In the genomic region with DNA sequence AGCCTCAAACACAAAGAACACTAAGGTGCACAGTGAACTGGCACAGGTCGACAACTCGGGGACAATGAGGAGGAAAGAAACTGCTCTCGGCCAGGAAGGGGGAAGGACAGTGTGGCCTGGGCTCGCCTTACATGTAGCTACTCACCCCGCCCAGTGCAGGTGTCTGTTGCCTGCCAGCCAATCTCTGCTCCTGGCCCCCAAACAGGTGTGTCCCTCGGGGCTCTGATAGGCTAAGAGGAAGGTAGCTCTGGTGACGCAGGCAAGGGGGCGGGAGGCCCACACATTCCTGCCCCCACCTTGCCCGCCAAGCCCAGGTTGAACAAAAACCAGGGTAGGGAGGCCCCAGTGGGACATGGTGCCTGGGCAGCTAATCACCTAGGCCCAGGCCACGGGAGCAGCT, we compare ENCODE assay signal across 10 mouse cellular contexts. TPM values are rescaled to one million over a fixed set of nuclear protein-coding genes. Genes with fewer than 3 reads are reported as not detected.
DNase-seq lines count a peak whose midpoint lies in the region; ATAC-seq and TF ChIP-seq lines count a peak whose summit lies in the region.
"Had no signal": no experiment of that assay in that cellular context is flagged by ENCODE, and none has a peak within 500 bp of the region (broad histone marks: within the 10 kb centered on the region; RNA-seq: fewer than 3 reads in every experiment).

No protein-coding gene starts in this region.

- DNase-seq in hindbrain, embryonic 14.5 days (ENCODE audit: low spot score), result no peak
- peak; percentile 98 for DNase-seq in kidney, adult 9 months
- peak; percentile 78 for DNase-seq in lung, embryonic 14.5 days
- DNase-seq in urinary bladder, postnatal 25 days (ENCODE audit: low spot score), result peak; percentile 60
- no peak for DNase-seq in gastrocnemius, postnatal 25 days
- DNase-seq in right cerebral cortex, adult 2 months (ENCODE audit: low spot score in 2 of 2), result no peak
- no peak for DNase-seq in forebrain, embryonic 11.5 days (ENCODE audit: low spot score)

- no peak overlapping the region for H3K27ac ChIP-seq in hindbrain, embryonic 14.5 days
- no peak overlapping the region for H3K27ac ChIP-seq in hindbrain, embryonic 16.5 days (ENCODE audit: low read depth, low read length)
- H3K27ac ChIP-seq in lung, embryonic 14.5 days (ENCODE audit: low read depth), result peak overlapping the region; percentile 95
- no peak overlapping the region for H3K27ac ChIP-seq in forebrain, embryonic 11.5 days (ENCODE audit: low read depth, low read length)
- H3K27ac ChIP-seq: macrophage had no signal

- peak; percentile 14; the same call in 1 of the 2 replicates for ATAC-seq in hindbrain, embryonic 14.5 days (ENCODE audit: low FRiP score)
- no peak for ATAC-seq in hindbrain, embryonic 16.5 days
- peak; percentile 96 for ATAC-seq in lung, embryonic 14.5 days (ENCODE audit: insufficient read depth)
- ATAC-seq in forebrain, embryonic 11.5 days (replicated peaks; ENCODE audit: low FRiP score), result no peak

- H3K4me1 ChIP-seq in hindbrain, embryonic 14.5 days (replicated peaks; ENCODE audit: control insufficient read depth, insufficient read depth, low read length), result peaks cover 8% of the 10 kb centered on the region; the same call in 1 of the 2 replicates
- H3K4me1 ChIP-seq in hindbrain, embryonic 16.5 days (ENCODE audit: control insufficient read depth, insufficient read depth, low read depth, low read length), result no peaks in the 10 kb centered on the region
- peaks cover 6% of the 10 kb centered on the region; the same call in 1 of the 2 replicates for H3K4me1 ChIP-seq in lung, embryonic 14.5 days (ENCODE audit: insufficient read depth)
- H3K4me1 ChIP-seq in forebrain, embryonic 11.5 days (replicated peaks; ENCODE audit: control insufficient read depth, insufficient read depth, low read length), result peaks cover 4% of the 10 kb centered on the region

- no peak overlapping the region for H3K4me2 ChIP-seq in hindbrain, embryonic 14.5 days (replicated peaks)
- no peak overlapping the region for H3K4me2 ChIP-seq in hindbrain, embryonic 16.5 days (ENCODE audit: low read length)
- peak overlapping the region; percentile 53 for H3K4me2 ChIP-seq in lung, embryonic 14.5 days
- H3K4me2 ChIP-seq in forebrain, embryonic 11.5 days (ENCODE audit: low read depth, low read length, severe bottlenecking), result no peak overlapping the region
- H3K4me2 ChIP-seq: heart, embryonic 12.5 days had no signal

- TF ChIP-seq CTCF in lung, embryonic 14.5 days (IDR thresholded peaks at IDR 0.05; ENCODE audit: low read depth), result no peak

- no peaks in the 10 kb centered on the region for H3K9me3 ChIP-seq in hindbrain, embryonic 14.5 days (ENCODE audit: control insufficient read depth, low read length)
- no peaks in the 10 kb centered on the region for H3K9me3 ChIP-seq in hindbrain, embryonic 16.5 days (ENCODE audit: control insufficient read depth, low read length)
- no peaks in the 10 kb centered on the region for H3K9me3 ChIP-seq in lung, embryonic 14.5 days (ENCODE audit: low read depth, low read length)
- no peaks in the 10 kb centered on the region for H3K9me3 ChIP-seq in forebrain, embryonic 11.5 days (ENCODE audit: control insufficient read depth, low read length)
- H3K9me3 ChIP-seq: heart, embryonic 12.5 days had no signal

- no peak overlapping the region for H3K9ac ChIP-seq in hindbrain, embryonic 14.5 days
- no peak overlapping the region for H3K9ac ChIP-seq in hindbrain, embryonic 16.5 days (ENCODE audit: low read depth, low read length)
- peak overlapping the region; percentile 64 for H3K9ac ChIP-seq in lung, embryonic 14.5 days
- H3K9ac ChIP-seq in forebrain, embryonic 11.5 days (ENCODE audit: low read length), result no peak overlapping the region
- H3K9ac ChIP-seq: heart, embryonic 12.5 days had no signal

- H3K36me3 ChIP-seq in hindbrain, embryonic 14.5 days (replicated peaks; ENCODE audit: control insufficient read depth, insufficient read depth), result no peaks in the 10 kb centered on the region
- no peaks in the 10 kb centered on the region for H3K36me3 ChIP-seq in hindbrain, embryonic 16.5 days (ENCODE audit: control insufficient read depth, insufficient read depth, low read length)
- no peaks in the 10 kb centered on the region for H3K36me3 ChIP-seq in lung, embryonic 14.5 days (ENCODE audit: insufficient read depth)
- H3K36me3 ChIP-seq in forebrain, embryonic 11.5 days (ENCODE audit: control insufficient read depth, insufficient read depth, low read length), result no peaks in the 10 kb centered on the region
- H3K36me3 ChIP-seq: heart, embryonic 12.5 days had no signal

- H3K27me3 ChIP-seq in hindbrain, embryonic 14.5 days (ENCODE audit: control insufficient read depth, insufficient read depth, low read length), result no peaks in the 10 kb centered on the region
- H3K27me3 ChIP-seq in hindbrain, embryonic 16.5 days (replicated peaks; ENCODE audit: control insufficient read depth, insufficient read depth, low read length), result no peaks in the 10 kb centered on the region
- no peaks in the 10 kb centered on the region for H3K27me3 ChIP-seq in lung, embryonic 14.5 days (ENCODE audit: insufficient read depth, low read length)
- H3K27me3 ChIP-seq in forebrain, embryonic 11.5 days (ENCODE audit: control insufficient read depth, insufficient read depth, low read length), result no peaks in the 10 kb centered on the region

- H3K4me3 ChIP-seq in hindbrain, embryonic 14.5 days (replicated peaks; ENCODE audit: low read length), result no peak overlapping the region
- H3K4me3 ChIP-seq in hindbrain, embryonic 16.5 days (ENCODE audit: low read length), result no peak overlapping the region
- peak overlapping the region; percentile 35 for H3K4me3 ChIP-seq in lung, embryonic 14.5 days (ENCODE audit: low read depth, low read length)
- H3K4me3 ChIP-seq in forebrain, embryonic 11.5 days (ENCODE audit: low read depth, low read length), result no peak overlapping the region
- H3K4me3 ChIP-seq: heart, embryonic 12.5 days had no signal

- 36% methylated on average over 10 of the region's 10 CpGs for WGBS in hindbrain, embryonic 14.5 days
- whole genome bisulfite sequencing in hindbrain, embryonic 16.5 days, result 34% methylated on average over 10 of the region's 10 CpGs
- WGBS in lung, embryonic 14.5 days, result 29% methylated on average over 10 of the region's 10 CpGs
- 32% methylated on average over 10 of the region's 10 CpGs for WGBS in forebrain, embryonic 11.5 days

RNA-seq across cellular contexts. Expression of a gene that starts 0.5 kb away (rescaled TPM):
- polyA plus RNA-seq in hindbrain, embryonic 14.5 days (2014; fragmentation: Nextera tagmentation; extraction: Ambion mirVana), result 0.11 TPM in 1 of 2 replicates, not detected in the other
- polyA plus RNA-seq in hindbrain, embryonic 16.5 days (2015; fragmentation: Nextera tagmentation; extraction: Ambion mirVana), result not detected in 2 replicates
- 2.1 and 3.0 TPM in 2 replicates for polyA plus RNA-seq in lung, embryonic 14.5 days (2014; fragmentation: Nextera tagmentation; extraction: Ambion mirVana)
- total RNA-seq in gastrocnemius, postnatal 25 days (2021), result not detected
- polyA plus RNA-seq in forebrain, embryonic 11.5 days (2014; fragmentation: Nextera tagmentation; extraction: Ambion mirVana), result 0.23 and 0.33 TPM in 2 replicates
- polyA plus RNA-seq: macrophage had no signal

RNA-seq across cellular contexts. Expression of a gene that starts 33.7 kb away (rescaled TPM):
- 1.9 and 2.3 TPM in 2 replicates for polyA plus RNA-seq in hindbrain, embryonic 14.5 days (2014; fragmentation: Nextera tagmentation; extraction: Ambion mirVana)
- polyA plus RNA-seq in hindbrain, embryonic 16.5 days (2015; fragmentation: Nextera tagmentation; extraction: Ambion mirVana), result 1.7 and 1.8 TPM in 2 replicates
- polyA plus RNA-seq in lung, embryonic 14.5 days (2014; fragmentation: Nextera tagmentation; extraction: Ambion mirVana), result 1.3 TPM in 2 replicates
- not detected for total RNA-seq in gastrocnemius, postnatal 25 days (2021)
- 1.1 and 1.9 TPM in 2 replicates for polyA plus RNA-seq in forebrain, embryonic 11.5 days (2014; fragmentation: Nextera tagmentation; extraction: Ambion mirVana)

RNA-seq across cellular contexts. Expression of a gene that starts 46.1 kb away (rescaled TPM):
- polyA plus RNA-seq in hindbrain, embryonic 14.5 days (2014; fragmentation: Nextera tagmentation; extraction: Ambion mirVana), result 0.79 TPM in 1 of 2 replicates, not detected in the other
- polyA plus RNA-seq in hindbrain, embryonic 16.5 days (2015; fragmentation: Nextera tagmentation; extraction: Ambion mirVana), result 0.64 TPM in 1 of 2 replicates, not detected in the other
- polyA plus RNA-seq in lung, embryonic 14.5 days (2014; fragmentation: Nextera tagmentation; extraction: Ambion mirVana), result 0.47 and 0.60 TPM in 2 replicates
- total RNA-seq in gastrocnemius, postnatal 25 days (2021), result under 1 TPM; 0.51 to 0.80 TPM
- polyA plus RNA-seq in forebrain, embryonic 11.5 days (2014; fragmentation: Nextera tagmentation; extraction: Ambion mirVana), result 0.53 and 0.75 TPM in 2 replicates

RNA-seq across cellular contexts. Expression of a gene that starts 50.1 kb away (rescaled TPM):
- polyA plus RNA-seq in hindbrain, embryonic 14.5 days (2014; fragmentation: Nextera tagmentation; extraction: Ambion mirVana), result 29.1 and 30.5 TPM in 2 replicates
- 28.0 and 31.3 TPM in 2 replicates for polyA plus RNA-seq in hindbrain, embryonic 16.5 days (2015; fragmentation: Nextera tagmentation; extraction: Ambion mirVana)
- polyA plus RNA-seq in lung, embryonic 14.5 days (2014; fragmentation: Nextera tagmentation; extraction: Ambion mirVana), result 49.4 and 55.7 TPM in 2 replicates
- total RNA-seq in gastrocnemius, postnatal 25 days (2021), result 1 to 10 TPM; 2.2 to 4.3 TPM
- 83.6 and 84.0 TPM in 2 replicates for polyA plus RNA-seq in forebrain, embryonic 11.5 days (2014; fragmentation: Nextera tagmentation; extraction: Ambion mirVana)

Comparison
In these comparisons a context has a peak if more than half of its experiments do, and no peak if none do; other contexts are left out.
1. ATAC-seq: peak in hindbrain, embryonic 14.5 days (single experiment) and lung, embryonic 14.5 days (single experiment); none in hindbrain, embryonic 16.5 days (single experiment) and forebrain, embryonic 11.5 days (single experiment).
2. DNase-seq: peak in kidney, adult 9 months (single experiment), lung, embryonic 14.5 days (single experiment) and urinary bladder, postnatal 25 days (single experiment); none in hindbrain, embryonic 14.5 days (single experiment), gastrocnemius, postnatal 25 days (single experiment), right cerebral cortex, adult 2 months (0 of 2) and forebrain, embryonic 11.5 days (single experiment).